ENCODE assay signal across 13 mouse cellular contexts in genomic region chr1:61928131-61928761, GRCm38 (mm10).
A peak's percentile ranks its signal among the peaks of the same experiment; 100 is the strongest.
DNase-seq lines count a peak whose midpoint lies in the region; ATAC-seq and TF ChIP-seq lines count a peak whose summit lies in the region.
"Had no signal": no experiment of that assay in that cellular context is flagged by ENCODE, and none has a peak within 500 bp of the region (broad histone marks: within the 10 kb centered on the region; RNA-seq: fewer than 3 reads in every experiment).

No protein-coding gene starts in this region.

- TF ChIP-seq CTCF in kidney, adult 2 months (conservative IDR thresholded peaks at IDR 0.05; ENCODE audit: insufficient read depth, insufficient read length, low read depth, low read length): no peak

- no peak overlapping the region for H3K27ac ChIP-seq in kidney, adult 2 months (ENCODE audit: insufficient read depth, low read depth, low read length)
- H3K27ac ChIP-seq: embryonic facial prominence, embryonic 12.5 days; liver, embryonic 14.5 days had no signal

- ATAC-seq in neutrophil, adult 5-6 weeks (ENCODE audit: extremely low read depth, insufficient number of reproducible peaks, low FRiP score, poor library complexity, severe bottlenecking): peak; percentile 72; the same call in 1 of the 2 replicates
- ATAC-seq: Patski had no signal

- H3K27me3 ChIP-seq in kidney, adult 2 months (replicated peaks; ENCODE audit: control insufficient read depth, insufficient read depth, low read length): no peaks in the 10 kb centered on the region
- H3K27me3 ChIP-seq: embryonic facial prominence, embryonic 12.5 days; Patski had no signal

- peak; percentile 10 for DNase-seq in kidney, adult 2 months
- no peak for DNase-seq in kidney, postnatal 14 days
- DNase-seq in right cerebral cortex, adult 18-20 months: peak; percentile 3
- no peak for DNase-seq in right cerebral cortex, postnatal 25 days
- DNase-seq in forelimb bud, embryonic 11.5 days (ENCODE audit: low read depth, low spot score): peak; percentile 63
- DNase-seq in adrenal gland, postnatal 14 days: no peak
- DNase-seq: cerebellum, adult 9-11 months; kidney, adult 11 months; kidney, postnatal 4 days had no signal

- peaks cover 5% of the 10 kb centered on the region; the same call in 1 of the 2 replicates for H3K4me1 ChIP-seq in kidney, adult 2 months (ENCODE audit: control insufficient read depth, insufficient read depth, low read length)

- H3K36me3 ChIP-seq in kidney, adult 2 months (ENCODE audit: control insufficient read depth, insufficient read depth, low read length): no peaks in the 10 kb centered on the region
- H3K36me3 ChIP-seq: embryonic facial prominence, embryonic 12.5 days had no signal

- 58% methylated on average over 7 of the region's 7 CpGs for WGBS in kidney, adult 2 months

- no peak overlapping the region for H3K4me3 ChIP-seq in kidney, adult 2 months (ENCODE audit: insufficient read depth, low read depth, low read length)
- H3K4me3 ChIP-seq: embryonic facial prominence, embryonic 12.5 days had no signal

- no peak for TF ChIP-seq POLR2A in kidney, adult 2 months (IDR thresholded peaks at IDR 0.05; ENCODE audit: low read depth, low read length)

Comparison
In these comparisons a context has a peak if more than half of its experiments do, and no peak if none do; other contexts are left out.
1. DNase-seq: peak in kidney, adult 2 months (single experiment), right cerebral cortex, adult 18-20 months (single experiment) and forelimb bud, embryonic 11.5 days (single experiment); none in kidney, postnatal 14 days (single experiment), right cerebral cortex, postnatal 25 days (single experiment) and adrenal gland, postnatal 14 days (single experiment).